Mouse (Mus musculus): ENCODE results near the gene Tmem38b. TPM values are rescaled to one million over a fixed set of nuclear protein-coding genes. Genes with fewer than 3 reads are reported as not detected.

Tmem38b gene
- polyA plus RNA-seq, 1 experiment from 2014 or later = 13.3 TPM

DNA sequence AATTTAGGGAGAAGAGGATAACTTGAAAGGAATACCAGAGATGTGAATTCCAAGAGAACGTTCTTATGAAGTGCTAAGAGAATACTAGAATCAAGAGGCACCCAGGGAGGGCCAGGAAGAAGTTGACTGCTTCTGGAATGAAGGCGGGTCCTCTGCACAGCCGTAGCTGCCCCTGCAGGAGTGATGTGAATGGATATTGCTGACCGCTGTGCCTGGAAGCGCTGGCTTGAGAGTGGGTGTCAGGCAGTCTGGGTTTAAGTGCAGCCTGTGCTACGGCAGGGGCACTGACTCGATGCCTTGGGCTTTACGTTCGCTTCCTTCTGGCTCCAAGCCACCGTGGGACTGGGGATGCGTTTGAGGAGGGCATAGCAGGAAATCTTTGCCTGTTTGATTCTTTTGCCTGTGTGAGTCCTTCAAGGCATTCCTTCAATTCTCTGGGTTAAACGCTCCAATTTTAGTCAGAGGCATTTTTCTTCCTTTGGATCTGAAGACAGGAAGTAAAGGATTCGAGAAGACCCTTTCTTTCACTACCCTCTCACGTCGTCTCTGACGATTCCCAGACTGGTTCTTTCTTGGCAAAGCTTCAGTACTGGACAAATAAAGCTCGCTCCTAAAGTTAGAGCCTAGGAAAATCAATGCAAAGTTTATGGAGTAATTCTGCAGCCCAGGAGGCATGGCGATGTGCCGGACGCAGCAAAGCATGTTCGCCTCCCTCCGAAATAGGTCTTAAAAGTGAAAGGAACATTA, 60.7 kb downstream of the Tmem38b start:
- 35% methylated on average over 22 of the region's 22 CpGs for WGBS (ENCODE audit: insufficient replicate concordance)
- Histone ChIP-seq H3K4me1 (ENCODE audit: control insufficient read depth, insufficient read depth, low read length) (peaks cover 3% of the 10 kb centered on the region), H3K4me3 (ENCODE audit: low read depth, low read length) (peak overlapping the region; percentile 4), H3K4me2 (peak overlapping the region; percentile 57), H3K27ac (ENCODE audit: low read depth, low read length) (no peak overlapping the region), H3K9me3 (replicated peaks; ENCODE audit: control insufficient read depth, low read length) (no peaks in the 10 kb centered on the region), H3K27me3 (ENCODE audit: control insufficient read depth, insufficient read depth, low read length) (no peaks in the 10 kb centered on the region), H3K36me3 (ENCODE audit: control insufficient read depth, insufficient read depth, low read length) (no peaks in the 10 kb centered on the region), H3K9ac (ENCODE audit: low read depth, low read length) (peak overlapping the region; percentile 54; the same call in 1 of the 2 replicates)
- ATAC-seq (replicated peaks; ENCODE audit: insufficient number of reproducible peaks, low FRiP score, low TSS enrichment) = no peak

DNA sequence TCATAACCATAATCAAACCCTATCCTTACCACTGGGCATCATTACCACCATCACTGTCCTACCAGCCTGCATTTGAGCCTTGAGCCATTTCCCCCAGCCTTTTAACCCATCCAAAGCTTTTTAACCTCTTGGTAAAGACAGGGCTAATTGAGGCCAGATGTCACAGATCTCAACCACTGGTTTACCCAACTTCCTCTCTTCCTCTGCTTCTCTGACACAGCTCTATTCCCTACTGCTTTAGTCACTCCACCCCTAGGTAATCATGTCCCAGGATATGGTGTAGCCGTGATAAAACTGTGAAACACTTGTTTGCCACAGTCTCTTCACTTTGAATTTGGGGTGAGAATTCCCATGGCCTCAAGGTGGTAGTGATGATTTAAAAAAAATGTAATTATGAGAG, 69.5 kb downstream of the Tmem38b start:
- no peaks in the 10 kb centered on the region for H3K9me3 ChIP-seq (replicated peaks; ENCODE audit: control insufficient read depth, low read length)
- H3K4me2 ChIP-seq = no peak overlapping the region
- WGBS (ENCODE audit: insufficient replicate concordance) = 54% methylated on average over 1 of the region's 1 CpGs
- ATAC-seq (replicated peaks; ENCODE audit: insufficient number of reproducible peaks, low FRiP score, low TSS enrichment) = no peak
- no peak overlapping the region for H3K4me3 ChIP-seq (ENCODE audit: low read depth, low read length)
- H3K4me1 ChIP-seq (ENCODE audit: control insufficient read depth, insufficient read depth, low read length) = no peaks in the 10 kb centered on the region
- no peak overlapping the region for H3K9ac ChIP-seq (ENCODE audit: low read depth, low read length)
- H3K36me3 ChIP-seq (ENCODE audit: control insufficient read depth, insufficient read depth, low read length) = no peaks in the 10 kb centered on the region
- no peak overlapping the region for H3K27ac ChIP-seq (ENCODE audit: low read depth, low read length)
- no peaks in the 10 kb centered on the region for H3K27me3 ChIP-seq (ENCODE audit: control insufficient read depth, insufficient read depth, low read length)

DNA sequence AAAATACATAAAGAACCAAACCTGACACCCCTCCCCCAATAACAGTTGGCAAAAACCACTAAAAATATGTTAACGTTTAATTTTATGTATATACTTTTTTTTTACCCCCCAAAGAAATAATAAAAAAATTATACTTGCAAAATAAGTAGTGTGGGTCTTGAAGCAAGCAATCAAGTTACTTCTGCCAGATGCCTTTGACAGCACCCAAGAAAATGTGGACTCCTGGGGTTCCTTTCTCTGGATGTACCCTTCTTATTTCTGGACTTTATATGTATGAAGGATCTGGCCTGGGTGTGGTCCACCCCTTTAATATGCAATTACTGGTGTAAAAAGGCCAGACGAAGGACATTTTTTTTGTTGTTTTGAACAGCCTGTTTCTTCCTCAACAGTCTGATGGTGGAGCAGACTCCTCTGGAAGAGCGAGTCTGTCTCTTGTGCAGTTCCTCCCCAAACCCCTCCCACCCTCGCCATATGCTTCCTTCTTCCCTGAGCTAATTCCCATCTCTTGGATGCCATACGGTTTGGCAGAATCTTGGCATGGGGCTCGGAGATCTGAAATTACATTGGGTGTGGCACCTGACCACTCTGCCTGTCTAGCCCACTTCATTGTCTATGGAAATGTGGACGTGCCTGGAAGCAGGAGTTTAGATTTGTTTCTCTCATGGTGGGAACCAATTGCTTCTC, 70.4 kb downstream of the Tmem38b start:
- no peaks in the 10 kb centered on the region for H3K27me3 ChIP-seq (ENCODE audit: control insufficient read depth, insufficient read depth, low read length)
- H3K27ac ChIP-seq (ENCODE audit: low read depth, low read length) = no peak overlapping the region
- 83% methylated on average over 7 of the region's 7 CpGs for WGBS (ENCODE audit: insufficient replicate concordance)
- no peak for ATAC-seq (replicated peaks; ENCODE audit: insufficient number of reproducible peaks, low FRiP score, low TSS enrichment)
- no peak overlapping the region for H3K9ac ChIP-seq (ENCODE audit: low read depth, low read length)
- H3K4me2 ChIP-seq = no peak overlapping the region
- peaks cover 4% of the 10 kb centered on the region for H3K4me1 ChIP-seq (ENCODE audit: control insufficient read depth, insufficient read depth, low read length)
- H3K9me3 ChIP-seq (replicated peaks; ENCODE audit: control insufficient read depth, low read length) = no peaks in the 10 kb centered on the region
- no peaks in the 10 kb centered on the region for H3K36me3 ChIP-seq (ENCODE audit: control insufficient read depth, insufficient read depth, low read length)
- H3K4me3 ChIP-seq (ENCODE audit: low read depth, low read length) = no peak overlapping the region

DNA sequence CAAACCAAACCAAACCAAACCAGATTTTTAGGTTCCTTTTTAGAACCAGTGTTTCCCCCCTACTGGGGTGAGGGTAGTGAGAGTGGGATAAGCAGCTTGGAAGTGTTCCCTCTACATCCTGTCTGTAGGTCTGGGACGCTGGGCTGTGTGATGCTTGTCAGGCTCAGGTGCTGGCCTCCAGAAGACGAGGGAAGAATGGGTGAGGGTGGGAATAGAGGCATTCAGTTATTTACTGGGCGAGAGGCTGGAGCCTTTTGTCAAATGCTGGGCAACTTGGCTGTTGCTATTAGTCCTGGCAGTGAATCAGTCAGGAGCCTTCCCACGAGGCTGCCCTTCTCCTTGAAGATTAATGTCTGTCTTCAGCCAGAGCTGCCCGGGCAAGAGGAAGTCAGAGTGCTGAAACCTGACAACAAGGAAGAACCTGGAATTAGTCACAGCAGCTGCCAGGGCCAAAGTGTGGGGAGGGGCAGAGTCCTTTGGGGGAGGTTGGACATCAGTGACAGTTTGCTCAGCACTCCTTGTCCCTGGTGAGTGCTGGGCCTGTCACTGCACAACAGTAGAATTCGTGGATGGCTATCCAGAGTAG, 74.6 kb downstream of the Tmem38b start:
- peaks cover 4% of the 10 kb centered on the region for H3K4me1 ChIP-seq (ENCODE audit: control insufficient read depth, insufficient read depth, low read length)
- no peak overlapping the region for H3K9ac ChIP-seq (ENCODE audit: low read depth, low read length)
- no peaks in the 10 kb centered on the region for H3K9me3 ChIP-seq (replicated peaks; ENCODE audit: control insufficient read depth, low read length)
- no peak for ATAC-seq (replicated peaks; ENCODE audit: insufficient number of reproducible peaks, low FRiP score, low TSS enrichment)
- H3K4me3 ChIP-seq (ENCODE audit: low read depth, low read length) = no peak overlapping the region
- 26% methylated on average over 6 of the region's 6 CpGs for WGBS (ENCODE audit: insufficient replicate concordance)
- no peaks in the 10 kb centered on the region for H3K27me3 ChIP-seq (ENCODE audit: control insufficient read depth, insufficient read depth, low read length)
- H3K36me3 ChIP-seq (ENCODE audit: control insufficient read depth, insufficient read depth, low read length) = no peaks in the 10 kb centered on the region
- H3K4me2 ChIP-seq = no peak overlapping the region
- no peak overlapping the region for H3K27ac ChIP-seq (ENCODE audit: low read depth, low read length)

DNA sequence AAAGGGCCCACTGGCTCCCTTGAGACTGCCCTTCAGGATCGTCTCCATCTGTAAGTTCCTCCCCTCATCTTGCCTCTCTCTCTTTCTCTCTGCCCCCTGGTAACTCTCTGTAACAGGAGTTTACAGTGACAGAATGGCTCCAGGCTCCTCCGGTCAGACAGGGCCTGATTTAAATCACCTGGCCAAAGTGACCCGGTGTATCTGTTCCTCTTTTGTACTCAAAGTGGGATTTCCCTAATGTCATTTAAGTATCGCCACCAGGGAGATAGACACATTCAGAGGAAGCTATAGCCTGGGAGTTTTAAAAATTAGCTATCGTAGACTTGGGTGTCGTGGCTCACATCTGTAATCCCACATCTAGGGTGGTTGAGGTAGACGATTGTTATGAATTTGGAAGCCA, 78.5 kb downstream of the Tmem38b start:
- no peak overlapping the region for H3K9ac ChIP-seq (ENCODE audit: low read depth, low read length)
- no peaks in the 10 kb centered on the region for H3K36me3 ChIP-seq (ENCODE audit: control insufficient read depth, insufficient read depth, low read length)
- no peaks in the 10 kb centered on the region for H3K9me3 ChIP-seq (replicated peaks; ENCODE audit: control insufficient read depth, low read length)
- H3K27ac ChIP-seq (ENCODE audit: low read depth, low read length) = no peak overlapping the region
- 79% methylated on average over 7 of the region's 7 CpGs for WGBS (ENCODE audit: insufficient replicate concordance)
- peaks cover 4% of the 10 kb centered on the region for H3K4me1 ChIP-seq (ENCODE audit: control insufficient read depth, insufficient read depth, low read length)
- no peaks in the 10 kb centered on the region for H3K27me3 ChIP-seq (ENCODE audit: control insufficient read depth, insufficient read depth, low read length)
- no peak for ATAC-seq (replicated peaks; ENCODE audit: insufficient number of reproducible peaks, low FRiP score, low TSS enrichment)
- H3K4me2 ChIP-seq = no peak overlapping the region
- H3K4me3 ChIP-seq (ENCODE audit: low read depth, low read length) = no peak overlapping the region

DNA sequence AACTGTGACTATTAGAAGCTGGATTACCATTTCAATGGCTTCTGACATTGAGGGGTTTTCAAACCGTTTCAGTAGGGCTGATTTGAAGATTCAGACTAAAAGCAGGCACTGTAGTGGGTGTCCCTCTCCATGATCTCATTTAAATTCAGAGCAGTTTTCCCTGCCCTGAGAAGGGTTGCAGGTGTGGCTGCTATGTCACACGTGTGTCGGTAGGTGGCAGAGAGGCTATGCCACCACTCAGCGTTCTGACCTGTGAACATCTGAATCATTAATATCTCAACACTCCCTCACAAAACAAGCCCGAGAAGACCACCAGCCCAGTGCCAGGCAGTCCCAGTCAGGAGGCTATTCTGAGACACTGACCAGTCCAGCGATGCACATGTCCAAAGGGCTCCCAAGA, 79.7 kb downstream of the Tmem38b start:
- no peak overlapping the region for H3K27ac ChIP-seq (ENCODE audit: low read depth, low read length)
- no peaks in the 10 kb centered on the region for H3K9me3 ChIP-seq (replicated peaks; ENCODE audit: control insufficient read depth, low read length)
- no peaks in the 10 kb centered on the region for H3K36me3 ChIP-seq (ENCODE audit: control insufficient read depth, insufficient read depth, low read length)
- ATAC-seq (replicated peaks; ENCODE audit: insufficient number of reproducible peaks, low FRiP score, low TSS enrichment) = no peak
- H3K27me3 ChIP-seq (ENCODE audit: control insufficient read depth, insufficient read depth, low read length) = no peaks in the 10 kb centered on the region
- H3K4me3 ChIP-seq (ENCODE audit: low read depth, low read length) = no peak overlapping the region
- no peak overlapping the region for H3K9ac ChIP-seq (ENCODE audit: low read depth, low read length)
- peaks cover 3% of the 10 kb centered on the region for H3K4me1 ChIP-seq (ENCODE audit: control insufficient read depth, insufficient read depth, low read length)
- 47% methylated on average over 6 of the region's 6 CpGs for WGBS (ENCODE audit: insufficient replicate concordance)
- H3K4me2 ChIP-seq = no peak overlapping the region

DNA sequence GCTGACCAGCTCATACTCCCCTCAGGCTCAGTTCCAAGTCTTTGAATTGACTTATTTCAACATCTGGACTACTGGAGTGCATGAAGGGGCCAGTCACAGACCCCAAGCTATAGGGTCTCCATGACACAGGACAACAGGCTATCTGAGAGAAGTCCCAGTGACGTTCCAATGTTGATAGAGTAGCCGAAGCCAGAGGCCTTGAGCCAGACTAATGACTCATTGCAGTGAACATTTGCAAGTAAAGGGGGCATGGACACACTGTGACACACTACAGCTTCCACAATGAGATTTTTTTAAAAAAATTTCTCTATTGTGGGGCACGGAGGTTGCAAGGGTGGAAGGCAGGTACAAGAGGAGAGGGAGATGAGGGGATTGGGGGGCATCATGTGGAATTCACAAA, 81.2 kb downstream of the Tmem38b start:
- no peaks in the 10 kb centered on the region for H3K9me3 ChIP-seq (replicated peaks; ENCODE audit: control insufficient read depth, low read length)
- no peaks in the 10 kb centered on the region for H3K4me1 ChIP-seq (ENCODE audit: control insufficient read depth, insufficient read depth, low read length)
- no peak overlapping the region for H3K27ac ChIP-seq (ENCODE audit: low read depth, low read length)
- H3K4me3 ChIP-seq (ENCODE audit: low read depth, low read length) = no peak overlapping the region
- ATAC-seq (replicated peaks; ENCODE audit: insufficient number of reproducible peaks, low FRiP score, low TSS enrichment) = no peak
- H3K4me2 ChIP-seq = no peak overlapping the region
- 77% methylated on average over 3 of the region's 3 CpGs for WGBS (ENCODE audit: insufficient replicate concordance)
- H3K9ac ChIP-seq (ENCODE audit: low read depth, low read length) = no peak overlapping the region
- H3K27me3 ChIP-seq (ENCODE audit: control insufficient read depth, insufficient read depth, low read length) = no peaks in the 10 kb centered on the region
- no peaks in the 10 kb centered on the region for H3K36me3 ChIP-seq (ENCODE audit: control insufficient read depth, insufficient read depth, low read length)
